Mouse (Mus musculus) adipose tissue, adult 10 weeks (tissue): Measurements from ENCODE around the gene Lgals2. TPM values are rescaled to one million over a fixed set of nuclear protein-coding genes. Genes with fewer than 3 reads are reported as not detected.

Experiments used
- polyA plus RNA-seq: library from polyadenylated mRNA; stranded (reverse); fragments of 350-450 nt; fragmentation: Illumina TruSeq; extraction: RNeasy Lipid Tissue Mini Kit (QIAGEN cat#74804); gene quantifications from one replicate; pipeline ENCODE4 v1.2.3, GENCODE M21; 2014; ENCODE audit warnings: low read depth, low replicate concordance

Gene Lgals2
- 4.6 TPM for polyA plus RNA-seq

GRCm38 (mm10) chr15:78855303-78855965 is at the start of gene Lgals2:
Gene Lgals2, minus strand, starts transcription at chr15:78855529.

GRCm38 (mm10) chr15:78899740-78900584 is 44.6 kb upstream of the Lgals2 start, which contains the start of gene Sh3bp1:
Gene Sh3bp1, plus strand, starts transcription at chr15:78899768.

GRCm38 (mm10) chr15:78899409-78899739 is 44.0 kb upstream of the Lgals2 start, which contains the start of gene Gm49510:
Gene Gm49510, plus strand, starts transcription at chr15:78899667.

GRCm38 (mm10) chr15:78876991-78877809 is 21.9 kb upstream of the Lgals2 start, which contains the start of gene Gga1:
Gene Gga1, plus strand, starts transcription at chr15:78877190.

GRCm38 (mm10) chr15:78842371-78843163 is 12.8 kb downstream of the Lgals2 start, which contains the start of gene Cdc42ep1:
Gene Cdc42ep1, plus strand, starts transcription at chr15:78842624.

GRCm38 (mm10) chr15:78802776-78803391 is 52.4 kb downstream of the Lgals2 start, which contains the start of gene Card10:
Gene Card10, minus strand, starts transcription at chr15:78803042.

Other genes with a start within 250 kb of the Lgals2 start
- 0.46 TPM for gene Elfn2, start 136.8 kb downstream of the Lgals2 start, polyA plus RNA-seq
- 38.6 TPM for gene Mfng, start 82.1 kb downstream of the Lgals2 start, polyA plus RNA-seq
- gene Card10, start 52.5 kb downstream of the Lgals2 start, polyA plus RNA-seq, result 22.6 TPM
- gene Cdc42ep1, start 12.9 kb downstream of the Lgals2 start, polyA plus RNA-seq, result 41.9 TPM
- 49.2 TPM for gene Gga1, start 21.7 kb upstream of the Lgals2 start, polyA plus RNA-seq
- gene Gm49510, start 44.1 kb upstream of the Lgals2 start, polyA plus RNA-seq, result not detected
- 11.6 TPM for gene Sh3bp1, start 44.2 kb upstream of the Lgals2 start, polyA plus RNA-seq
- gene Pdxp, start 58.4 kb upstream of the Lgals2 start, polyA plus RNA-seq, result 3.2 TPM
- gene Lgals1, start 71.2 kb upstream of the Lgals2 start, polyA plus RNA-seq, result 1,028 TPM
- gene Nol12, start 79.4 kb upstream of the Lgals2 start, polyA plus RNA-seq, result 33.5 TPM
- gene Triobp, start 92.2 kb upstream of the Lgals2 start, polyA plus RNA-seq, result 45.1 TPM
- 112 TPM for gene H1f0, start 172.9 kb upstream of the Lgals2 start, polyA plus RNA-seq
- gene Galr3, start 186.4 kb upstream of the Lgals2 start, polyA plus RNA-seq, result 0.98 TPM
- gene Ankrd54, start 207.4 kb upstream of the Lgals2 start, polyA plus RNA-seq, result 36.9 TPM
- gene Eif3l, start 219.7 kb upstream of the Lgals2 start, polyA plus RNA-seq, result 142 TPM